ENCODE assay signal across 17 mouse cellular contexts in genomic region chr3:127248611-127249010, GRCm38 (mm10).
DNase-seq lines count a peak whose midpoint lies in the region; ATAC-seq lines count a peak whose summit lies in the region.
"Had no signal": no experiment of that assay in that cellular context is flagged by ENCODE, and none has a peak within 500 bp of the region (broad histone marks: within the 10 kb centered on the region; RNA-seq: fewer than 3 reads in every experiment).

No protein-coding gene starts in this region.

- H3K9ac ChIP-seq in liver, embryonic 11.5 days (ENCODE audit: low read depth, low read length) = no peak overlapping the region
- H3K9ac ChIP-seq in liver, embryonic 12.5 days = no peak overlapping the region
- H3K9ac ChIP-seq: embryonic facial prominence, embryonic 12.5 days; forebrain, embryonic 13.5 days had no signal

- no peak overlapping the region for H3K4me3 ChIP-seq in liver, embryonic 11.5 days (ENCODE audit: low read depth, low read length)
- no peak overlapping the region for H3K4me3 ChIP-seq in liver, embryonic 12.5 days
- H3K4me3 ChIP-seq: embryonic facial prominence, embryonic 10.5 days; embryonic facial prominence, embryonic 12.5 days; forebrain, embryonic 13.5 days had no signal

- no peaks in the 10 kb centered on the region for H3K27me3 ChIP-seq in liver, embryonic 11.5 days (replicated peaks; ENCODE audit: control insufficient read depth, insufficient read depth, low read length)
- no peaks in the 10 kb centered on the region for H3K27me3 ChIP-seq in liver, embryonic 12.5 days (replicated peaks)
- H3K27me3 ChIP-seq: embryonic facial prominence, embryonic 12.5 days; forebrain, embryonic 13.5 days had no signal

- DNase-seq in frontal cortex, postnatal 10 days (ENCODE audit: low spot score in 2 of 2) = no peak
- peak; percentile 14 for DNase-seq in liver, embryonic 11.5 days (ENCODE audit: low spot score)
- no peak for DNase-seq in natural killer cell, adult 2 months (ENCODE audit: low spot score in 2 of 2)
- DNase-seq: adrenal gland, adult 2 months; adrenal gland, postnatal 10 days; adrenal gland, postnatal 25 days; cerebellum, adult 11-12 months; cerebellum, adult 2 months; cerebellum, adult 9-10 months; cerebellum, postnatal 10 days; cerebellum, postnatal 25 days had no signal

- no peak overlapping the region for H3K4me2 ChIP-seq in liver, embryonic 11.5 days
- no peak overlapping the region for H3K4me2 ChIP-seq in liver, embryonic 12.5 days
- H3K4me2 ChIP-seq: embryonic facial prominence, embryonic 12.5 days; forebrain, embryonic 13.5 days had no signal

- H3K27ac ChIP-seq in liver, embryonic 11.5 days (ENCODE audit: low read depth, low read length) = no peak overlapping the region
- no peak overlapping the region for H3K27ac ChIP-seq in liver, embryonic 12.5 days
- H3K27ac ChIP-seq: embryonic facial prominence, embryonic 10.5 days; embryonic facial prominence, embryonic 12.5 days; forebrain, embryonic 13.5 days had no signal

- peak; percentile 82 for ATAC-seq in frontal cortex, adult (ENCODE audit: low TSS enrichment)
- ATAC-seq in liver, embryonic 11.5 days (replicated peaks; ENCODE audit: low FRiP score) = no peak
- ATAC-seq in liver, embryonic 12.5 days = no peak
- ATAC-seq: forebrain, embryonic 13.5 days; forebrain, embryonic 16.5 days had no signal

- no peaks in the 10 kb centered on the region for H3K4me1 ChIP-seq in liver, embryonic 11.5 days (replicated peaks; ENCODE audit: control insufficient read depth, insufficient read depth, low read length)
- no peaks in the 10 kb centered on the region for H3K4me1 ChIP-seq in liver, embryonic 12.5 days

- H3K36me3 ChIP-seq in liver, embryonic 11.5 days (ENCODE audit: control insufficient read depth, insufficient read depth, low read length) = no peaks in the 10 kb centered on the region
- H3K36me3 ChIP-seq in liver, embryonic 12.5 days = no peaks in the 10 kb centered on the region
- H3K36me3 ChIP-seq: embryonic facial prominence, embryonic 10.5 days; embryonic facial prominence, embryonic 12.5 days had no signal

- no peaks in the 10 kb centered on the region for H3K9me3 ChIP-seq in liver, embryonic 11.5 days (ENCODE audit: control insufficient read depth, low read length)
- no peaks in the 10 kb centered on the region for H3K9me3 ChIP-seq in liver, embryonic 12.5 days (replicated peaks)
- H3K9me3 ChIP-seq: embryonic facial prominence, embryonic 10.5 days; embryonic facial prominence, embryonic 12.5 days; forebrain, embryonic 13.5 days had no signal
